Mouse (Mus musculus) left cerebral cortex, adult 11 months (tissue): ENCODE results near the gene Rhd.

ENCODE experiments used
- DNase-seq: peaks from one replicate; pipeline ENCODE4 v3.0.0; 2022; ENCODE audit warnings: low spot score

Rhd gene

DNA sequence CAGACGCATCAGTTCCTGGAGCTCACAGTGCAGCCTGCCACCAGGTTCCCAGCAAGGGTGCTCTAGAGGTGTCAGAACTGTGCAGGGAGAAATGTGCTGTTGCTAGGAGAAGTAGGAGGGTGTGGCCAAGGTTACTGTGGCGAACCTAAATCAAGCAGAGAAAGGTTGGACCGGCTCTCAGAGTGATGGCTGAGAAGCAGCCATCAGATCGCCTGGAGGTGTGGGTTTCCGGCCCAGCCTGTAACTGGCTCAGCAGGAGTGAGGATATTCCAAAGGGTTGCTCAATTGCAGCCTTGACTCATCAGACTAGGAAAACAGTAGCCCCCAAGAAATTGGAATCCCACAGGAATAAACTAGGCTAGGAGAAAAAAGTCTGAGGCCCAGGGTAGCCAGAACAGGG lies 7.8 kb upstream of the Rhd start:
- no peak for DNase-seq

DNA sequence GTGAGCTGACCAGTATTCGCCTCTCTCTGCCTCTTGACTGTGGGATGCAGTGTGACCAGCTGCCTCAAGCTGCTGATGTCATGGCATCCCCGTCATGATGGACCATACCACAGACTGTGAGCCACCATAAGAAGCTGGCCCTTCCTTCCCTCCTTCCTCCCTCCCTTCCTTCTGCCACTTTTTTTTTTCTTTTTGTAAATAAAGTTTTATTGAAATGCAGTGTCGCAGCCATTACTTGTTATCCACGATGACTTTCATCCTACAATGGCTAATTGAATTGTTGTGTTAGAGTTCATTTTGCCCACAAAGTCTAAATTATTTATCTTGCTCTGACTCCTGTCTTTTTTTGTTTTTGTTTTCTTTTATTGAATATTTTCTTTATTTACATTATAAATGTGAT lies 5.8 kb upstream of the Rhd start:
- DNase-seq, result no peak

DNA sequence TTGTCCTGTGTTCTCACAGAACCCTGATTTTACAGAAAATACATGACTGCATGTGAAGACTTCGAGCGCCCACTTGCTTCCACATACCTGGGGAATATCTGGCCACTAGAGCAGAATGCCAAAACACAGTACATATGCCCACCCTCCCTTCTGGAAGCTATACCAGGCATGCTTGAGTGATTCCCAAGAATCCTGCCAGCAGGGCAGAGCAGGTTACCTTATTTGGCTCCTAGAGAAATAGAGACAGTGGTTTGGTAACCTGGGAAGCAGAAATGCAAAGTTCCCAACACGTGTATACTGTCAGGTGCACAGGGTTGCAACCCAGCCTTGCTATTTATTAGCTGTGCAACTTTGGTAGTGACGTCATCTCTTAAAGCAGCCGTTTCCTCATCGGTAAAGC lies 2.5 kb upstream of the Rhd start:
- no peak for DNase-seq

DNA sequence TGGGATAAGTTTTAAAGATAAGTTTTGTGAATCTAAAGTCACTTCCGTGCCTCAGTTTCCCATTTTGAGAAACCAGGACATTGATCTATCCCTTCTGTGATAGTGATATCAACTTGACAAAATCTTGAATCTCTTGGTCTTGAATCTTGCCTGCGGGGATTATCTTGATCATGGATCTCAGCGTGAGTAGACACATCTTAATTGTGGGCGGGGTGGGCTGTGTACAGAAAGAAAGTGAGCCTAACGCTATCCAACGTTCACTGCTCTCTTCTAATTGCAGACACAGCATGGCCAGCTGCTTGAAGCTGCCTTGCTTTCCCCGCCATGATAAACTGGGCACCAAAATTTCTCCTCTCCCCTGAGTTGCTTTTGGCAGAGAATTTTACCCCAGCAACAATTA lies 1.3 kb upstream of the Rhd start:
- no peak for DNase-seq

DNA sequence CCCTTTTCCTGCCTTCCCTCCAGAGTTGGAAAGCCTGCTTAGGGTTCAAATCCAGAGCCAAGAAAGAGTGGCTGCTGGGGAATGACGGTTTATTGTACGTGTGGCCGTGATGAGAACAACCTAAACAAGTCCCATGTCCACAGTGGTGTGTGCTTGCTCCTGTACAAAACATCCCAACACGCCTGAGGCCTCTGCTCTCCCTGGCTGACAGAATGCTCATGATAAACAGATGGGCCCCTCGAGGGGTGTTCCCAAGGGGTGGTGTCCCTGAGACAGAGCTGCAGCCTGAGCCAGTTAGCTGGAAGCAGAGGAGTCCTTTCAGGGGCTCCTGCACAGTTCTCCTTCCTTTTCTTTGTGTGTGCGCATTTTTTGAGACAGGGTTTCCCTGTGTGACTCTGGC lies 1.0 kb downstream of the Rhd start:
- no peak for DNase-seq

GRCm38 (mm10) chr4:134865789-134866188 lies 1.5 kb downstream of the Rhd start:
- DNase-seq, result no peak

- no peak for DNase-seq
Observed at GRCm38 (mm10) chr4:134867213-134867612, 2.9 kb downstream of the Rhd start.

GRCm38 (mm10) chr4:134867661-134868060 lies 3.3 kb downstream of the Rhd start:
- no peak for DNase-seq

DNA sequence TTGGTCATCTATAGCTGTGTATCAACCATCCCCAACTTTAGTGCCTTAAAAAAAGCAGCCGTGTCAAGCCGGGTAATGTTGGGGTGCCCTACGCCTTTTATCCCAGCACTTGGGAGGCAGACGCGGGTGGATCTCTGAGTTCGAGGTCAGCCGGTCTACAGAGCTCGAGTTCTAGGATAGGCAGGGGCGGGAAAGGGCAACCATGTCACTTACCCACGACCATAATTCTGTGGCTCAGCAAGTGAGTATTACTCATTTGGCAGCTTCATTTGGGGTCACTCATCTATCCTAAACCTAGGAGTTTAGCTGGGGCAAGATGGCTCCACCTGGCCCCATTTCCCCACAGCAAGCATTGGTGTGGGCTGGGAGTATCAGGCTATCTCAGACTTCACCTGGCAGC lies 3.7 kb downstream of the Rhd start:
- DNase-seq, result no peak

DNA sequence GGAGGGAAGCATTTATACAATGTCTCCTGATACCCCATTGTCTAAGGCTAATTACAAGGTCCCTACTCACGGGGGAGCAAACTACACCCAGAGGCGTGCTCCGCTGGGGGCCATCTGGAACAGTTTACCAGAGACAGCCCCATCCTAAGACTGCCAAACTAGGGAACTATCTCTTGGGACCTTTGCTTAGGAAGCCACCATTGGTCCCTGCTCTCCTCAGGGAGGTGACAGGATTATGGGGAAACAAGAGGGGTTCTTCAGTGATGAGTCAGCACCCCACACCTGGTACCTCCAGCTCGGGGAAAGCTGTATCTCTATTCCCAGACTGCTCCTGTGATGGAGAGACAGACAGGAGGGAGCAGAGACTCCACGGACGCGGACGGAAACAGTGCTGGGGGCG lies 4.2 kb downstream of the Rhd start:
- no peak for DNase-seq

DNA sequence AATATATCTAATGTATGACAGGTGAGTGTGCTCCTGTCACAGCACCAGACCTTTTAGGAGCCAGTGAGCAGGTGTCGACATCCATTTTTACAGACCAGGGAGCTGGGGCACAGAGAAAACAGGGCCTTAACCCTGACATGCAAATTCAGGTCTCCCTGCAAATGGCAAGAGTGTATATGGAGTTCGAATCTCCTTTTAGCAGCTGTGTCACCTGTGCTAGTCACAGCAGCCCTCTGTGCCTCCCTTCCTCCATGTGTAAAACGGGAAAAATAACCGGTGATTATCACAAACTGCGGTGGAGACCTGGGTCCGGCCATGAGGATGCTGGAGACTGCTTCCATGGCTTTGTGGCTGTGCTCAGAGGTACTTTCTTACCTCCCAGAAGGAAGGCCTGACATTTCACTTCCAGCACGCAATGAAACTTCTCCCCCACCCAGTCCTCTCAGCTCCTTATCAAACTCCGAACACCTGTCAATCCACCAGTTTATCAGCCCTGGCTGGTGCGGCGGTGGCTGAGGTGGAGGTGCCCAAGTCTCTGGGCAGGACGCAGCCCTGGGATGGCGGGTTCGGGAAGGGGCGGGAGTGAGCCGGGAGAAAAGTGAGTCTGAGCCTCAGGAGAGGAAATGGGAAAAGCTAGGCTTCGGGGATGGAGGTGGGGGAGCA lies 4.9 kb downstream of the Rhd start:
- no peak for DNase-seq

GRCm38 (mm10) chr4:134869815-134870375 lies 5.6 kb downstream of the Rhd start:
- no peak for DNase-seq

DNA sequence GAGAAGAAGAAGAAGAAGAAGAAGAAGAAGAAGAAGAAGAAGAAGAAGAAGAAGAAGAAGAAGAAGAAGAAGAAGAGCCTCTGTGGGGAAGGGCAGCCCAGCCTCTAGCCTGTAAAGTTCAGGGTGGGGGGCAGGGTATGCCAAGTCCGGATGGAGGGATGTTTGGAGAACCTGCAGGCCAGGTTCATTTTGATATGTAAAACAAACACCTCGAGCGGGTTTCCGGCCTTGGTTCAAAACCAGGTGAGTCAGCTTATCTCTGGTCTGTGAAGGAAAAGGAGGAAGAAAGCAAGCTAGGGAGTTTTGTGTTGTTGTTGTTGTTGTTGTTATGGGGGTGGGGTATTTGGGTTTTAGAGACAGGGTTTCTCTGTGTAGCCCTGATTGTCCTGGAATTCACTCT lies 7.1 kb downstream of the Rhd start:
- no peak for DNase-seq

GRCm38 (mm10) chr4:134871950-134872349 lies 7.6 kb downstream of the Rhd start:
- no peak for DNase-seq

DNA sequence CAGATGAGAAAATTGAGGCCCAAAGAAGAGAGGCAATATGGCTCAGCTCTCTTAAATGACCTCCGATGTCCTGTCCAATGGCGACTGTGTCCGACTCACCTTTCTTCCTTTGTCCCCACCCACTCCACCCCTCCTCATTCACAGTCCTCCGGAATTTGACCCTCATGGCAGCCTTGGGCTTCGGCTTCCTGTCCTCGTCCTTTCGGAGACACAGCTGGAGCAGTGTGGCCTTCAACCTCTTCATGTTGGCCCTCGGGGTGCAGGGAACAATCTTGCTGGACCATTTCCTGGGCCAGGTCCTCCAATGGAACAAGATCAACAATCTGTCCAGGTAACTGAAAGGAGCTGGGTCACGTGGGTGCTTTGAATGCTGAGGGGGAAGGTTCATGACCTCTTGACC lies 11.8 kb downstream of the Rhd start:
- DNase-seq, result no peak

- DNase-seq, result no peak
Observed at GRCm38 (mm10) chr4:134879410-134879981, 15.2 kb downstream of the Rhd start.

DNA sequence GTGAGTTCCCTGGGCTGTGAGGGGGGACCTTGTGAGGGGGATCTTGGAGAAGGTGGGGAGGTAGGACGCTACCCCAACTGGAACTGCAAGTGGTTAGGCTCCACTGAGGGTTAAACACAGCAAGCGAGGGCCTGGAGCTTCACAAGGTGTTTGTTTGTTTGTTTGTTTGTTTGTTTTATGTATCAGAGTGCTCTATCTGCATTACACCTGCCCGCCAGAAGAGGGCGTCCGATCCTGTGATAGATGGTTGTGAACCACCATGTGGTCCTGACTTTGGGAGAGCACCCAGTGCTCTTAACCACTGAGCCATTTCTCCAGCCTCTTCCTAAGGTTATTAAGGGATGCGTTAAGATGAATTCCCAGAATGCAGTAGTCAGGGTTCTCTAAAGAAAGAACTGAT lies 15.7 kb downstream of the Rhd start:
- no peak for DNase-seq

DNA sequence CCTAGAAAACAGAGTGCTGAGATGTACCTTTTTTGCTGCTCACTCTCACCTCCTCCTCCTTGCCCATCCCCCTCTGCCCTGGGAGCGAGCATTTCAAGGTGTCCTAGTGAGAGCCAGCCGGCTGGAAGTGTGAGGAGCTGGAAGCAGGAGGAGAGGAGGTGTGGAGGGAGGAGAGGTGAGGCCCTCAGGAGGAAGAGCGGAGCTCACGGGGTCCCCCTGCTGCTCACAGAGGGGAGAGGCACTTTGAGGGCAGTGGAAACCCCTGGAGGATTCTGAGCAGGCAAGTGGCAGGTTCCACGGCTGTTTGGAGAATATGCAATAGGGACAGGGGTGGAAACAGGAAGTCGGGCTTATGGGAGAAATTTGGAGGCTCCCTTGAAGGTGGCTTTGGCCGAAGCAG lies 18.9 kb downstream of the Rhd start:
- no peak for DNase-seq

GRCm38 (mm10) chr4:134883808-134884207 lies 19.5 kb downstream of the Rhd start:
- DNase-seq, result no peak

DNA sequence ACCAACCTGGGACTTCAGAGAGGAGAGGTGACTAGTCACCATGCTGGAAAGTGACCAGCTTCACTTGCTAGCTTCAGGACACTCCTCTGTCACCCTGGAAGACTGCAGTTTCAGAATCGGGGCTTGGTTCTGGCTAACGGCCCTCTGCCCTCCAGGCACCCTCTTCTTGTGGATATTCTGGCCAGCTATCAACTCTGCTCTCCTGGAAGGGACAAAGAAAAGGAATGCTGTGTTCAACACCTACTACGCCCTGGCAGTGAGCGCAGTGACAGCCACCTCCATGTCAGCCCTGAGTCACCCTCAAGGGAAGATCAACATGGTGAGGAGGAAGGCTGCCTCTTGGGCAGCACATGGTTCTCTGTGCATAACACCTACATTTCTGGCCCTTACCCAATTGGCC lies 20.0 kb downstream of the Rhd start:
- DNase-seq, result no peak

DNA sequence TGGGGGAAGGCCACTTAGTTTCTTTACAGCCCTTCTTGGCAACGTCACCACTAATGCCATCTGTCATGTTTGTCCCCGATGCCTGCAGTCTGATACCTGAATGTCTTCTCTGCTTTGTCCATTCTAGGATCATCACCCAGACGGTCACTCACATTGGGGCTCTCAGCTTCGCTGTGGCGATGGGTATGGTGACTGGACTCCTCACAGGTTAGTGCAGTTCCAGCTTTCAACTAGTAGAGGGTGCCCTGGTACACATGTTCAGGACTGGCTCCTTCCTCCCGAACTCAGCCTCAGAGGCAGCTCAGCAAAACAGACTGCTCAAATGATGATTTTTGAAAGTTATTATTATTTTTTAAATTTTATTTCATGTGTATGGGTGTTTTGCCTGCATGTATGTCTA lies 27.8 kb downstream of the Rhd start:
- DNase-seq, result no peak

- DNase-seq, result no peak
Observed at GRCm38 (mm10) chr4:134897256-134897655, 32.9 kb downstream of the Rhd start.

- DNase-seq, result no peak
Observed at GRCm38 (mm10) chr4:134901126-134901525, 36.8 kb downstream of the Rhd start.

DNA sequence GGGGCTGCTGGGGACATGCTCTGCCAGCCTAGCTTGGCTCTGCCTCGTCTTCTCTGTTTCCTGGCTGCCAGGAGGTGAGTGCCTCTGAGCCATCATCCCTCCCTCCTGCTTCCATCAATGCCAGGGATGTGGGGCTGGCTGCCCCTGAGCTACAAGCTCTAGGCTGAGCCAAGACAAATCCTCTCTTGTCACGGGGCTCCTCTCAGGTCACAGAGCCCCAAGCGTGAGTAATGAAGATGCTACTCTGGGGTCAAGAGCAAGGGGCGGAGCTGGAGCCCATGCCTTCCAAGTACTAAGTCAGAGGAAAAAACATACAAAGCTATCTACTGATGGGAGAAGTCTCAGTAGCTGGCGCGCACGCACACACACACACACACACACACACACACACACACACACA lies 38.7 kb downstream of the Rhd start:
- no peak for DNase-seq
